Mouse (Mus musculus) brain, embryonic 14.5 days (tissue): ENCODE results near the gene 1600014C23Rik.

ENCODE experiments used
- CTCF ChIP-seq: fragments of 200-500 bp; IDR thresholded peaks from 2 replicates; pipeline ENCODE4 v1.5.1; 2012; ENCODE audit warnings: inconsistent platforms, mild to moderate bottlenecking, moderate library complexity, borderline replicate concordance; ENCODE audit not compliant: insufficient read depth, insufficient read length; ENCODE audit errors: extremely low read depth
- POLR2A ChIP-seq: fragments of 200-500 bp; IDR thresholded peaks from 2 replicates; pipeline ENCODE4 v1.6.1; 2012; ENCODE audit warnings: mild to moderate bottlenecking, inconsistent platforms, borderline replicate concordance; ENCODE audit not compliant: poor library complexity, insufficient read depth, insufficient read length, severe bottlenecking; ENCODE audit errors: extremely low read depth

GRCm38 (mm10) chr17:45733038-45733734, 458 bp downstream of the 1600014C23Rik start:
- TF ChIP-seq POLR2A (no peak), CTCF (no peak)
